Mouse (Mus musculus) testis, adult 2 months (tissue): Measurements from ENCODE around the gene Pdik1l. TPM values are rescaled to one million over a fixed set of nuclear protein-coding genes. Genes with fewer than 3 reads are reported as not detected.
A peak's percentile ranks its signal among the peaks of the same experiment; 100 is the strongest.

Experiments used
- H3K27ac ChIP-seq: fragments of 200-500 bp; 2 replicates; pipeline ENCODE4 v1.5.1; 2012; ENCODE audit warnings: low read depth, low read length; ENCODE audit not compliant: control insufficient read depth, insufficient read depth
- H3K27me3 ChIP-seq: fragments of 200-500 bp; 2 replicates; pipeline ENCODE4 v1.6.1; 2012; ENCODE audit warnings: mild to moderate bottlenecking, low read length, moderate library complexity; ENCODE audit not compliant: control insufficient read depth, insufficient read depth
- H3K36me3 ChIP-seq: fragments of 200-500 bp; 2 replicates; pipeline ENCODE4 v1.6.1; 2012; ENCODE audit warnings: mild to moderate bottlenecking, low read length; ENCODE audit not compliant: control insufficient read depth, insufficient read depth
- H3K4me1 ChIP-seq: fragments of 200-500 bp; 2 replicates; pipeline ENCODE4 v1.6.1; 2012; ENCODE audit warnings: low read length; ENCODE audit not compliant: control insufficient read depth, insufficient read depth
- H3K4me3 ChIP-seq: fragments of 200-500 bp; 2 replicates; pipeline ENCODE4 v1.5.1; 2012; ENCODE audit warnings: low read depth, mild to moderate bottlenecking, low read length, moderate library complexity, mixed read lengths; ENCODE audit not compliant: control insufficient read depth
- CTCF ChIP-seq: fragments of 200-500 bp; IDR thresholded peaks from 2 replicates; pipeline ENCODE4 v1.5.1; 2012; ENCODE audit warnings: low read depth, mild to moderate bottlenecking, inconsistent platforms, low read length, moderate library complexity; ENCODE audit not compliant: control insufficient read depth, insufficient read depth, insufficient replicate concordance
- POLR2A ChIP-seq: fragments of 200-500 bp; IDR thresholded peaks from 2 replicates; pipeline ENCODE4 v1.6.1; 2012; ENCODE audit warnings: low read depth, mild to moderate bottlenecking, inconsistent platforms, low read length, moderate library complexity; ENCODE audit not compliant: control insufficient read depth
- polyA plus RNA-seq: library from polyadenylated mRNA; depleted of rRNA; stranded (reverse); fragments of >200 nt; gene quantifications from 2 replicates; pipeline ENCODE4 v1.2.3, GENCODE M21; 2012

Pdik1l gene
- polyA plus RNA-seq, 1 experiment, result 6.2 TPM

GRCm38 (mm10) chr4:134257198-134258009 lies 30.3 kb downstream of the Pdik1l start:
- Histone ChIP-seq H3K27ac (no peak overlapping the region), H3K4me1 (peaks cover 7% of the 10 kb centered on the region), H3K27me3 (no peaks in the 10 kb centered on the region)

GRCm38 (mm10) chr4:134256407-134257197 lies 31.1 kb downstream of the Pdik1l start:
- Histone ChIP-seq H3K4me1 (peaks cover 15% of the 10 kb centered on the region), H3K4me3 (no peak overlapping the region), H3K27me3 (no peaks in the 10 kb centered on the region), H3K27ac (no peak overlapping the region), H3K36me3 (no peaks in the 10 kb centered on the region)
- TF ChIP-seq POLR2A (no peak), CTCF (no peak)

More at GRCm38 (mm10) chr4:134257198-134258009, 30.3 kb downstream of the Pdik1l start:
- Histone ChIP-seq H3K36me3 (no peaks in the 10 kb centered on the region), H3K4me3 (no peak overlapping the region)
- TF ChIP-seq POLR2A, result no peak

GRCm38 (mm10) chr4:134255854-134256253 lies 31.8 kb downstream of the Pdik1l start:
- Histone ChIP-seq H3K27ac (no peak overlapping the region), H3K27me3 (no peaks in the 10 kb centered on the region), H3K4me3 (no peak overlapping the region), H3K4me1 (peaks cover 21% of the 10 kb centered on the region), H3K36me3 (no peaks in the 10 kb centered on the region)
- TF ChIP-seq CTCF (no peak), POLR2A (no peak)

GRCm38 (mm10) chr4:134254835-134255234 lies 32.9 kb downstream of the Pdik1l start:
- Histone ChIP-seq H3K36me3 (no peaks in the 10 kb centered on the region), H3K4me1 (peaks cover 31% of the 10 kb centered on the region), H3K27me3 (no peaks in the 10 kb centered on the region), H3K4me3 (no peak overlapping the region), H3K27ac (no peak overlapping the region)
- TF ChIP-seq POLR2A (no peak), CTCF (no peak)

- H3K4me3 ChIP-seq, result peak within 1 kb of the TSS; percentile 17
- TF ChIP-seq CTCF (no peak), POLR2A (no peak)
- no peaks in the 10 kb centered on the region for H3K27me3 ChIP-seq
- H3K4me1 ChIP-seq, result peaks cover 37% of the 10 kb centered on the region
- H3K36me3 ChIP-seq, result no peaks in the 10 kb centered on the region
- H3K27ac ChIP-seq, result no peak within 1 kb of the TSS; the same call in 1 of the 2 replicates
Measured at GRCm38 (mm10) chr4:134253722-134254324, 33.9 kb downstream of the Pdik1l start, which contains the start of gene Grrp1. Gene Grrp1 (minus strand): TSS chr4:134254106.

- Histone ChIP-seq H3K4me1 (peaks cover 37% of the 10 kb centered on the region), H3K4me3 (peak overlapping the region; percentile 79), H3K36me3 (no peaks in the 10 kb centered on the region), H3K27ac (no peak overlapping the region), H3K27me3 (no peaks in the 10 kb centered on the region)
- TF ChIP-seq POLR2A (no peak), CTCF (no peak)
Measured at GRCm38 (mm10) chr4:134252911-134253721, 34.6 kb downstream of the Pdik1l start.
